Mouse (Mus musculus) lung, adult 18-20 months (tissue): ENCODE data around the gene Hoxb3.

Experiments used
- DNase-seq, 2 experiments: peaks; one replicate each; pipeline ENCODE4 v3.0.0; 2022; ENCODE audit warnings: mixed read lengths in 2 of 2

The Hoxb3 gene

DNA sequence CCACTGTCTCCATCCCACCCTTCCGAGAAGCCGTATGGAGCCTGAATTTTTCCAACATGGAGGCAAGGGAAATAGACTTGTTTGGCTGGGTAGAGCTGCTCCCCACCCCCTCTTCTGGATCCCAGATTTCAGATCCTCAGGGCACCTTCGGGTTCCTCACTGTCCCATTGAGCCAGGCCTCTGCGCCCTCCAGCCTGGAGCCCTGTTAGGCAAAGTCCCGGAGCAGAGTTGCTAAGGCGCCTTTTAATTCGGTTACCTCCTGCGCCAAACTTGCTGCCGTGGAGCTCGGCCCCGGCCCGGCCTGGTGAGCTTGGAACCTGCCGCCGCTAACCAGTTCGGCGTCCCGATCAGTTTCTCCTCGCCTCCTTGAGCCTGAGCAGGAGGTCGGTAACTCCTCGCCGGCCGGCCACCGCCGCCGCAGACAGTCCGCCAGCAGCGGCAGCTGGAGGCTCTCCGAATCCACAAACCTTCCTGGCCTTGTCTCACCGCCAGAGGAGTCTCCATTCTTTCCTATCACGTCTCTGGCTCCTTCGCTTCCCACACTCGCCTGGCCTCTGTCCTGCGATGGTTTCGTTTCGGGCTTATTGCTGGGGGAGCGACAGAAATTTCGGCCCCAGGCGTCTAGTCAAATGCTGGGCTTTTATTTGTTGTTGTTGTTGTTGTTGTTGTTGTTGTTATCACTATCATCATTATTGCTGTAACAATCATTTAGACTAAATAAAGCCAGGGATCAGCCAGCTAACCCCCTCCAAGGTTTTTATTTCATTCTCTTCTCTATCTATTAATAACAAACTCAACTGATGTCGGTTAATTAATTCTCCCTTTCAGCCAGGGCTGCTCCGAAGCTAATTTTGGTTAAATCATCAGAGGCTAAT is 18.8 kb downstream of the Hoxb3 start:
- DNase-seq = peak; percentile 49 to 57

DNA sequence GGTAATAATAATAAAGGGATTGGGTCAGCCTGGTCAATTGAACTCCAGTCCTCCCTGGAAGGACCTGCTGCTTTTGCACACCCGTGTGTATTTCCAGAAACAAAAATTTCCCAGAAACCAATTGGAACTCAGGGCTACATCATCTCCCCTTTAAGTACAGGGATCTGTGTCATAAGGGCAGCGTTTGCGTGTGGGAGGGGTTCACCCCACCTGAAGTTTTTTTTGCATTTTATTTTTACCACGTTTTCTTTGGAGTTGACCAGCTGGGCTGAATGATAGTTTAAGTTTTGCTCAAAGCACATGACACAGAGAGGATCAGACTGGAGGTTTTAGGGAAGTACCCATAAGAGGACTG is 19.4 kb downstream of the Hoxb3 start:
- DNase-seq = no peak

DNA sequence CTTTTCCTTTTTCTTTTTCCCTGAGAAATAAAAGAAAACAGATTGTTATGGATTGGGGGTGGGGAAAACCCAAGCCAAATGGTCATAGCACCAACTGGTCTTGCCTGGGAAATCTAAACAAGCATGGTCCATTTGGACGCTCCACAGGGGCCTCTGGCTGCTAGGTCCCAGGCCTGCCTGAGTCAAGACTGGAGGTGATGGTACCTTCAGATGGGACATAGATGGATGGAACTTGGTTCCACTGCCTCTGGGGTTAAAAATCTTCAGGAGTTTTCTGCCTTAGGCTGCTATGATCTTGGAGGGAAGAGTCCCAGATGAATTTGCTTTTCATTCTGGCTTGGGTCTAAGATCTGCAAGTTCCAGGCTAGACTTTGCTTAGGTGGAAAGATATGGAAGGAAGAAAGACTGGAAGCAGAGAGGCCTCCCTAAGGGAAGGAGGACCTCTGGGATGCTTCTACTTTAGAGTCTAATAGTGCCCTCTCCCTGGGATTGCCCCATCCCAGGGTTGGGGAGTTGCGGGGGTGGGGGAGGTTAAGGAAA is 20.1 kb downstream of the Hoxb3 start:
- DNase-seq = no peak

DNA sequence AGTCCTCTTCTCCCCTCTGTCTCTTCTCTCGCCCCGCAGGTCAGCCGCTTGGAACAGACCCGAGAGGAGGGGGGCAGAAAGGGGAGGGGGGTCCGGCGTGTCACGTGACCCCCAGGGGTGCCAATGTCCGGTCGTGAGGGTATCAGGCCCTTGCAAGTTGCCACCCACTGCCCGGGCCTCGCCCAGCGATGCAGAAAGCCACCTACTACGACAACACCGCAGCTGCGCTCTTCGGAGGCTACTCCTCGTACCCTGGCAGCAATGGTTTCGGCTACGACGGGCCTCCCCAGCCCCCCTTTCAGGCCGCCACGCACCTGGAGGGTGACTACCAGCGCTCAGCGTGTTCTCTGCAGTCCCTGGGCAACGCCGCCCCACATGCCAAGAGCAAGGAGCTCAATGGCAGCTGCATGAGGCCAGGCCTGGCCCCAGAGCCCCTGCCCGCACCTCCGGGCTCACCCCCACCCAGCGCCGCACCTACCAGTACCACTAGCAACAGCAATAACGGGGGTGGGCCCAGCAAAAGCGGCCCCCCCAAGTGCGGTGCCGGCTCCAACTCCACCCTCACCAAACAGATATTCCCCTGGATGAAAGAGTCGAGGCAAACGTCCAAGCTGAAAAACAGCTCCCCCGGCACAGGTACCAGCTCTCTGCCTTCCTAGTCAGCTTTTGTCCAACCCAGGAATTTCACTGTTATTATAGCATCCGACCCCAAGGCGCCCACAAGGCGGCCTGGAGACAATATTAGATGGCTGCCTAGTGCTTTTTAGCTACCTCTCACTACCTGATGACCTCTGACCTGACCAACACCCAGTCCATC is 21.1 kb downstream of the Hoxb3 start:
- no peak for DNase-seq

DNA sequence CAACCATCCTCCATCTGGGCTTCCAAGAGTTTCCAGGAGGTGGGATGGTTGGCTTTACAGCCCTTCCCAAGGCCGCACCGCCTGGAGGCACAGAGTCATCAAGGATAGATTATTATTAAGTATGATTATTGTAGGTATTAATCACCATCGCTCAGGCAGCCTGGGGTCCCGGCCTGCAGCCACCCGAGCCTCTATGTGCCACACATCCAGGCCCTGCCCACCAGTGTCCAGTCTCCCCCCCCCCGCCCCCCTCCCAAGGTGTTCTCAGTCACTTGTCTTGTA is 21.7 kb downstream of the Hoxb3 start:
- DNase-seq = no peak

DNA sequence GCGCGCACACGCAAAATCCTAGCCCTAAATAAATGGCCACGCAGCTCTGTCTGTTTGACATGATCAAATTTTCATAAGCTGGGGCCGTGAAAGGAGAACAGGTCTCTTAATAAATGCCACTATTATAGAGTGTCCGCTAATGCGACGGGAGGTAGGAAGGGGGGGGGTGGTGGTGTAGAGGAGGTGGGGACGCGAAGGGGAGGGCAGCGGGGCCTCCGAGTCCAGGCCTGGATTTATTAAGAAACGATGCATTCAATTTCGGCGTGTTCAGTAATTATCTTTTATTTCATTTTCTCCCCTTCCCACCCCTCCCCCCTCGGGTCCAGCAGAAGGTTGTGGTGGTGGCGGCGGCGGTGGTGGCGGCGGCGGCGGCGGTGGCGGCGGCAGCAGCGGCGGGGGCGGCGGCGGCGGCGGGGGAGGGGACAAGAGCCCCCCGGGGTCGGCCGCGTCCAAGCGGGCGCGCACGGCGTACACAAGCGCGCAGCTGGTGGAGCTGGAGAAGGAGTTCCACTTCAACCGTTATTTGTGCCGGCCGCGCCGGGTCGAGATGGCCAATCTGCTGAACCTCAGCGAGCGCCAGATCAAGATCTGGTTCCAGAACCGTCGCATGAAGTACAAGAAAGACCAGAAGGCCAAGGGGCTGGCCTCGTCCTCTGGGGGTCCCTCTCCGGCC is 22.2 kb downstream of the Hoxb3 start:
- DNase-seq = no peak

DNA sequence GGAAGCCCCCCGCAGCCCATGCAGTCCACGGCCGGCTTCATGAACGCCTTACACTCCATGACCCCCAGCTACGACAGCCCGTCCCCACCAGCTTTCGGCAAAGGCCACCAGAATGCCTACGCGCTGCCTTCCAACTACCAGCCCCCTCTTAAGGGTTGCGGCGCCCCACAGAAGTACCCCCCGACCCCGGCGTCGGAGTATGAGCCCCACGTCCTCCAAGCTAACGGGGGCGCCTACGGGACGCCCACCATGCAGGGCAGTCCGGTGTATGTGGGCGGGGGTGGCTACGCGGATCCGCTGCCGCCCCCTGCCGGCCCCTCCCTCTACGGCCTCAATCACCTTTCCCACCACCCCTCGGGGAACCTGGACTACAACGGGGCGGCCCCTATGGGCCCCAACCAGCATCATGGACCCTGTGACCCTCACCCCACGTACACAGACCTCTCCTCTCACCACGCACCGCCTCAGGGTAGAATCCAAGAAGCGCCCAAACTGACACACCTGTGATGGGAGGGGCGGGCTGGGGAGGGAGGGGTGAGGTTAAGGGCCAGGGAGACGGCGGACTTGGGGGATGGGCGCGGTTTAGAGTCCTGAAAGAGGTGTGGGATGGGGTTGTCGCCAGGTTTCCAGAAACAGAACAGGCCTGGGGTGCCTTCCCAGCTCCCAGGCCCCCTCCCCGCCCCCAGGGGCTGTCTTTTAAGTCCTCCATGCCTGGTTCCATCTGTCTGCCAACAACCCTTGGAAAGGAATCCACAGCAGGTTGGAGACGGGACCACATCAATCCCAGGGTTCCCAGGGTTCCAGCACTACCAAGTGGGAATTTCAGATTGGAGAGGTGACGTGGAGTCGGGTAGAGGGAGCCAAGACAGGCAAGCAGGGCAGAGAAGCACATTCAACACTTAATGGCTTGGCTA is 23.0 kb downstream of the Hoxb3 start:
- DNase-seq = no peak

DNA sequence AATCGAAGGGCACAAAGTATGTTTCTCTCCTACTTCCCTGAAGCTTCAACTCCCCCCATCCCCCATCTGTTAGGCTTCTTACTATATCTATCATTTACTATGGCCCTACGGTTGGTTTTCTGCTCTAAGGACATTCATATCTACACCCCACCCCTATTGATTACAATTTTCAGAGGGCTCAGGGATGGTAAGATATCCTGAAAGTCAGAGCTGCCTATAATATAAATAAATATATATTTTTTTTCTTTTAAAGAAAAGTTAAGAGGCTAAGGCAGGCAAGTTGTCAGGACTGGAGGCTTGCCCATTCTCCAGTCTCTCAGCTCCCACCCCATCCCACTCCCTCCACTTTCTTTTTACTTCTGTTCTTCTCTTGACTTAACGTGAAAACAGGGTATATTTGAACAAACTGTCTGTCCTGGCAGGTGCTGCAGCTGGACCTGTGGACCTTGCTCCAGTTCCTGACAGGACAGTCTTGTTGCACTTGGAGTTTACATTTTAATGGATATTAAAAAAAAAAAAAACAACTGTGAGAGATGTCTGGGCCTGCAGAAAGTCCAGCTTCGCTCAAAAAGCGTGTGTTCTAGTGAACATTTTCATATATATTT is 23.9 kb downstream of the Hoxb3 start:
- DNase-seq = no peak

DNA sequence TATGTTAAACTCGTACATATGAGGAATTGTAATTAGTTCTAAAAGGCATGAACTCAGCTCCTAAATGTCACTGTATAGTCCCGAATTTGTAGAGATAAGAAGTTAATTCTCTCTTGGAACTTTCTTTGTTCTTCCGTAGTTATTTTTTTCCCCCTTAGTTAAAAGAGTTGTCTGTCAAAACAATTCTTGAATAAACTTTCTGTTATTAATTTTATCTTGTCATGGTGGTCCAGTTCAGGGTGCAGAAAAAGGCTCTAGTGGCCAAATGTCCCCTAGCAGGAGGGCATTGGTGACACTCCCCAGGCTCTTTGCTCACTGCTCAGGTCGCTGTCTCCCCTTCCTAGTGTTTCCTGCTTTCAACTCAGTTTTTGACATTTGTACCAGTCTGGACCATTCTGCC is 24.6 kb downstream of the Hoxb3 start:
- DNase-seq = no peak

DNA sequence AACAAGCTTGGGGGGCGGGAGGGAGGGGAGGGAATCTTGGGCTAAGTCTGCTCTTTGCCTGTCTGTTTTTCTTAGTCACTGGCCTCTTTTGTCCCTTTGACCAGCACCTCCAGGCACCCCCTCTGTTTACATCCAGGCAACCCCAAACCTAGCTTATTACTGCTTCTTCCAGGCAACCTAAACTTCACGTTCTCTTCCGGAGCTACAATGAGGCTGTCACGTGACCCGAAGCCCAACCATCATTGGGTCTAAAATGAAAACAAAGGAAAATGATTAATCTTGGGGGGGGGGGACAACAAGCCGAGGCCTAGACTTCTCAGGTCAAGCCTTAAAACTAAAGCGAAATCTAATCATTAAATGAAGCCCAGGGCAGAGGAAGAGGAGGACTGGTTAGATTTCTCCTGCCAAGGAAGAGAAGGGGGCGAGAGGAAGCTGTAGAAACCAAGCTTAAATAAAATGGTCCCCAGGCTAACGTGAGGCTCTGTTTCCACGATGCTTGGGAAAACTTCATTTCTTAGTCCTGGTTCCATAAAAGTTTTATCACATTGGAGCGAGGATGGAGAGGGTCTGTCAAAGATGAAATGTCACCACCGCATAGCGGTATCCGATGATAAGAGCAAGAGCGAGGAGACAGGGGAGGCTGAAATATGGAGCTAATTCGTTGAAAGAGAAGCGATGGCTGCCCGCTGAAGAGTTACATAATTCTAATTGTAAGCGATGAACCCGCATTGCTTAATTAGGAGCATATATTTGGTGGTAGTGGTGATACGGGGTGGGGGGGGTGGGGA is 25.2 kb downstream of the Hoxb3 start:
- no peak for DNase-seq

DNA sequence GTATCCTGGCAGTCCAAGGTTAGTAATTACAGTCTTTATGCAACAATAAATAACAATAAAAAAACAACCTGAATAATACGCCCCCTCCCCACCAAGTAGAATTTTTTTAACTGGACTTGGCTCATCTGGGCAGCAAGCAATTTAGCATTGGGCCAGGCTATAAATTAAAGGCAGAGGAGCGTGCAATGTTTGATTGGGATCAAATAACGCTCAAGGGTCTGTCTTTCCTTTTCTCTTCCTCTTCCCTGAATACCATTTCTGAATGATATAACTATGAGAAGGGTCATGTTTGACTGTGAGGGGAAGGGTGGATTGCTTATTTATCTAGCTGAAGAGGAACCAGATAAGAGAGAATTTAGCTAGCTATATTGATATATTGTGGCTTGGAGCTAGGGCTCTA is 25.9 kb downstream of the Hoxb3 start:
- no peak for DNase-seq

DNA sequence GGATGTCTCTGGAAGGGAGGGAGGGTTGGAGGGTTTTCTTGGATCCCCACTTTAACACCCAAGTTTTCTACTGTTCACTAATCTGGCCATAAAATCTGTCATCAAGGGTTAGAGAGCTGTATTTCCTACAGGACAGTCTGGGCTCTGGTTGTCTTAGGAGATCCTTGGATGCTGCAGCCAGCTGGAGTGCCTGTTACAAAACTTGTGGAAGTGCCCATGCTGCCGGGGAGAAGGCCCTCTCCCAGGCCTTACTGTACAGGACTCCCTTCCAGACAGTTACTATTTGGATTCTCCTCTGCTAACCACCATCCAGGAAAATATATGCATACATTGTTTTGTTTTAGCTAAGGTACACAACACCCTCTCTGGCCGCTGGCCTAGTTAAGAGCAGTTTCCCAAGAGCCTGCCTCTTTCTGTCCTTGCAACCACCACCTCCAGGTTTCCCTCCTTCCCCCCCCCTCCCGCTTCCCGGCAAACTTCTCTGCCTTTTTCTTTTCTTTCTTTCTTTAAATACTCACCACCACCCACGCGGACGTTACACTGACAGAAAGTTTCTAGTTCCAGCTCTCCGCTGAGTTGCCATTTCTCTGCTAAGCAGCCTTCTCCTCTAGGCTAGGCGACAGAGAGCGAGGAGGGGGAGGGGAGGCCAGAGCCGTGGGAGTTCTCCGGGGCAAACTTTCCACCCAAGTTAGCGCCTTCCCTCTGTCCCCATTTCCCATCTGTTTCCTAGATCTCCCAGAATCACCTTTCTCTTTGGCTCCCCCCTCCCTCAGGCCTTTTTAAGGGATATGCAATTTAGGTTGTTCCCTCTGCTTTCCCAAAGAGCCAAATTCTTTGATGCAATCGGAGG is 26.6 kb downstream of the Hoxb3 start:
- no peak for DNase-seq

DNA sequence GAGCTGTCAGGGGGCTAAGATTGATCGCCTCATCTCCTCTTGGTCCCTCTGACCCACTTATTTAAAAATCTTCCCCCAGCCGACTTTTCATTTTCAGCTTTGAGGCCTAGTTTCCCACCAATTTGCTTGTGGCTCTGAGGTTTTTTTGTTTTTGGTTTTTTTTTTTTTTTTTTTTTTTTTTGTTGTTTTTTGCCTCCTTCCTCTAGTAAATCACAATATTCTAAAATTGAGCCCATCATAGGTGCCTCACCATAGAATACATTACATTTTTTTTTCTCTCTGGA is 27.2 kb downstream of the Hoxb3 start, which contains the start of gene Hoxb2:
Gene Hoxb2, plus strand, starts transcription at position 185 of the 284 bp plus-strand sequence.
- DNase-seq = no peak

DNA sequence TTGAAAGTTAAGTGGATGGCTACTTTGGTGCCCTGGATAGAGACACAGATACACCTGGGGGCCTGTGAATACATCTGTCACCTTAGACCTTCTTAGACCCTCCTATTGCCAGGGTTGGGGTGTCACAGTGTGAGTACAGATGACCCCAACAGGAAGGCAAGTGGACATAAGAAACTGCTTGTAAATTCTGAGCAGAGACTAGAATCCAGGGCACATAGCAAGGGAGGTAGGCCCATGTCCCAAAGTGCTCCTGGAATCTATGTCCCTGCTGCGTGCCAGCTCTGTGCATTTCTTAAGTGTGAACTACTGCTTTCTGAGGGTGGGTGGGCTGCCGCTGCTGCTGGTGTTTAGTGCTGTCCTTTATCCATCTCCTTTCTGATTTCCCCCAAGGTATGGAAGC is 27.7 kb downstream of the Hoxb3 start:
- DNase-seq = no peak

DNA sequence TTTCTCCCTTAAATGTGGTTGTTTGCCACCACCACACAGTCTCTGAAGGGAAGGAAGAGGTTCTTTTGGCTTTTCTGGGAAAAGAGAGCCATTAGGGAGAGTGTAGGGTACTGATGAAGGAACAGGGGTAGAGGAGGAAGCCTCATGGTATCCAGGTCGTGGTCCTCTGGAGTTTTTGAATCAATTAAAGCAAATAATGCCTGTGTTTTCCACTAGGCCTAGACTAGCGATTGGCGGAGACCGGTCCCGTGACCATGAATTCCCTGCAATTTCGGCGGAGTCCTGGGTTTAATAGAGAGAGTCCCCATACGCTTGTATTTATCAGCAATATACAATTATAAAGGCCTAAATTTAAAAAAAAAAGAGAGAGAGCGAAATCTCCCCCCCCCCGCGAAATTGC is 28.2 kb downstream of the Hoxb3 start:
- no peak for DNase-seq

DNA sequence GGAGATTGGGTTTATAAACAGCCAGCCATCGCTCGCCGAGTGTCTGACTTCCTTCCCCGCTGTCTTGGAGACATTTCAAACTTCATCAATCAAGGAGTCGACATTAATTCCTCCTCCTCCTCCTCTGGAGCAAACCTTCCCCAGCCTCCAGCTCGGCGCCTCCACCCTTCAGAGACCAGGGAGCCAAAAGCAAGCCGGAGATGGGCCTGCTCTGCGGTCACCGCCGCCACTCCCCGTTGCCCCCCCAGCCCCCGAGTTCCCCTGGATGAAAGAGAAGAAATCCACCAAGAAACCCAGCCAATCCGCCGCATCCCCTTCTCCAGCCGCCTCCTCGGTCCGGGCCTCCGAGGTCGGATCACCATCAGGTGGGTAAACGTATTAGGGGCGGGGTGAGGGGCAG is 28.7 kb downstream of the Hoxb3 start:
- DNase-seq = peak in 1 of 2 experiments; percentile 65

DNA sequence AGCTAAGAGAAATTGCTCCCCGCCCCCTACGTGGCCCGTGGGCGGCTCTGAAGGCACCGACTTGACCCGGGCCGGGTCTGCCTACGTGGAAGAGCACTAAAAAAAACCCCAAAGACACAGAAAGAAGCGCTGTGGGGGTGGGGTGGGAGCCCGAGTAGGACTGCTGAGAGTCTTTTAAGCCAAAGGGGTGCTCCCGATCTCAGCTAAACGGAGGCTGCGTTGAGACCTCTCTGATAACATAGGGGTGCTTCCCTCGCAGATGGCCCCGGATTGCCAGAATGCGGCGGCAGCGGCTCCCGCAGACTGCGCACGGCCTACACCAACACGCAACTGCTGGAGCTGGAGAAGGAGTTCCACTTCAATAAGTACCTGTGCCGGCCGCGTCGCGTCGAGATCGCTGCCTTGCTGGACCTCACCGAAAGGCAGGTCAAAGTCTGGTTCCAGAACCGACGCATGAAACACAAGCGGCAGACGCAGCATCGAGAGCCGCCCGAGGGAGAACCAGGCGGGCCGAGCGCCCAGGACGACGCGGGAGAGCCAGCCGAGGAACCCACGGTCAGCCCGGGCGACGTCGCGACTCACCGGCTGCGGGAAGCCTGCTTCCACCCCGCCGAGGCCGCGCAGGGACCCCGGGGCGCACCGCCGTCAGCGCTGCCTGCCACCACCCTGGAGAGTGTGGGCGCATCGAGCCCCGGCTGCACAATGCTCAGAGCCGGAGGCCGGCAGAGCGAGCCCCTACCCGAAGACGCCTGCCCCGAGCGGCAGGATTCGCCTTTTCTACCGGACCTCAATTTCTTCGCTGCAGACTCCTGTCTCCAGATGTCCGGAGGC is 29.8 kb downstream of the Hoxb3 start:
- no peak for DNase-seq

DNA sequence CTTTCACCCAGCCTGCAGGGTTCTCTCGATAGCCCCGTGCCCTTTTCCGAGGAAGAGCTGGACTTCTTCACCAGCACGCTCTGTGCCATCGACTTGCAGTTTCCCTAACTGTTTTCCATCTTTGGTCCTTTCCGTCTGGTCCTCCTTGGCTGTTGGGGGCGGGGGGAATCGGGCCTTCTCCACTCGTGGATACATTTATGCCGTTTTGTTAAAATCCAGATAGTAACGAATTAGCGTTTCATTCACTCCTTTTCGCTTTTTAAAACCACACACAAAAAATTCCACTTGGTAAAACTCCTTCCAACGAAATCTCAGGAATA is 30.4 kb downstream of the Hoxb3 start:
- no peak for DNase-seq

DNA sequence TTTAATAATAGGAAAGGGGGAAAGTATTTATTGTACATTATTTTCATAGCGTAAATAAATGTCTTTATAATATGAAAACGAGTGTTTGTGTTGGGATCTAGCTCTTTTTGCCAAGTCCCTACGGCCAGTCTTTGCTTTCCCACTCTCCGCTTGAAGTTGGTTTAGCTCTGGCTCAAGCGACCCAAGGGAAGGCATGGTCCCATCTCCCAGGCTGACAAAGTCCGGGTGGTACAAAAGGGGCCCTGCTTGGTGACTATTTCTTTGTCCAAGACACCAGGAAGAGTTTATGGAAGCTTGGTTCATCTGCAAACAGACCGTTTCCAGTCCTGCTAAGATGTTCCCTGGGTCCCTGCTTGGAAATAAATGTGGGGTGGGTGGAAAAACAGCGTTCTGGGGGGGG is 30.8 kb downstream of the Hoxb3 start:
- no peak for DNase-seq

DNA sequence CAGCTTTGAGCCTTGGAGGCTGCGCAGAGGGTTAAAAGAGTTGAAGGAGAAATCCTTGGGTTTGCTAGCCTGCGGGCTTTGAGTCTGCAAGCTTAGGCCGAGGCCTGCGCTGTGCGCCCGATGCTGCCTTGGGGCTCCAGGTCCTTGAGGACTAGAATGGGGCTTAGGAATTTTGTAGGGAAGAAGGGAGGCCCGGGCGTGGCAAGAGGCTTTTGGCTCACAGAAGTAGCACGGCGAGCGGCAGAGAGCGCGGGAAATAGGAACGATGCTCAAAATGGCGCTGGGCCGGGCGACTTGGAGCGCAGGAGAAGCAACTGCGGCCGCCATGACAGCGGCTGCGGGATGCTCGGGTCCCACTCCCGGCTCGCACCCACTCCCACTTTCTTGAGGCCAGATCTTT is 31.2 kb downstream of the Hoxb3 start:
- DNase-seq = no peak
